In the genomic region with DNA sequence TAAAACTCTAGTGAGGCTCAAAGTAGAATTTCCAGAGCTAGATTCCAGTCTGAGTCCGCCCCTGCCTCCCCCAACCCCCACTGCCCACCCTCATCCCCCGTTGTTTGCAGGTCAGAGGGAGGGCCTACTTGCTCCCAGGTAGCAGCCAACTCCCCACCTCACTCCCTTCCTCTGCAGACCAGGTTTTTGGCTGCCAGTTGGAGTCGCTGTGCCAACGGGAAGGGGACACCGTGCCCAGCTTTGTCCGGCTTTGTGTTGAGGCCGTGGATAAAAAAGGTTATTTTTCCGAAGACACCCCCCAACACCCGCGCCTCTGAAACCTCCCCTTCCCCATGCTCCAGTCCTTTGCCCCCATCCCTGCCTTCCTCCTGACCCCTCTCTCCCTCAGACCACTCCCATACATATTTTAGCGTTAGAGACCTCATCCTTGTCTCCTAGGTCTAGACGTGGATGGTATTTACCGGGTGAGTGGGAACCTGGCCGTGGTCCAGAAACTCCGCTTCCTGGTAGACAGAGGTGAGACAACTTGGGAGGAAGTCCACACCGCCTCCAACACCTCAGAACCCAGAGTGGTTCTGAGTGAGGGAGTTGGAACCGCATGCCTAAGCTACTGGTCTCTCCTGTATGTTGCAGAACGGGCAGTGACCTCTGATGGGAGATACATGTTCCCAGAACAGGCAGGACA, we compare ENCODE assay signal across 26 mouse cellular contexts. TPM values are rescaled to one million over a fixed set of nuclear protein-coding genes. Genes with fewer than 3 reads are reported as not detected.
DNase-seq lines count a peak whose midpoint lies in the region; ATAC-seq and TF ChIP-seq lines count a peak whose summit lies in the region.
"Had no signal": no experiment of that assay in that cellular context is flagged by ENCODE, and none has a peak within 500 bp of the region (broad histone marks: within the 10 kb centered on the region; RNA-seq: fewer than 3 reads in every experiment).

No protein-coding gene starts in this region.

- H3K27me3 ChIP-seq in heart, embryonic 15.5 days, result peaks cover 95% of the 10 kb centered on the region
- peaks cover 84% of the 10 kb centered on the region for H3K27me3 ChIP-seq in heart, embryonic 11.5 days (ENCODE audit: control insufficient read depth, insufficient read depth, low read length)
- H3K27me3 ChIP-seq in lung, embryonic 15.5 days, result peaks cover 82% of the 10 kb centered on the region
- H3K27me3 ChIP-seq in G1E (ENCODE audit: insufficient read depth, low read length), result no peaks in the 10 kb centered on the region
- H3K27me3 ChIP-seq in limb, embryonic 13.5 days, result peaks cover 59% of the 10 kb centered on the region
- H3K27me3 ChIP-seq: CH12.LX had no signal

- no peaks in the 10 kb centered on the region for H3K9me3 ChIP-seq in heart, embryonic 15.5 days (replicated peaks)
- no peaks in the 10 kb centered on the region for H3K9me3 ChIP-seq in heart, embryonic 11.5 days (replicated peaks; ENCODE audit: control insufficient read depth, low read length)
- no peaks in the 10 kb centered on the region for H3K9me3 ChIP-seq in lung, embryonic 15.5 days
- no peaks in the 10 kb centered on the region for H3K9me3 ChIP-seq in G1E (replicated peaks)
- H3K9me3 ChIP-seq in limb, embryonic 13.5 days, result no peaks in the 10 kb centered on the region
- H3K9me3 ChIP-seq: embryonic facial prominence, embryonic 15.5 days; hindbrain, embryonic 13.5 days; intestine, embryonic 15.5 days; liver, embryonic 15.5 days had no signal

- peak overlapping the region; percentile 50; the same call in 1 of the 2 replicates for H3K4me3 ChIP-seq in heart, embryonic 15.5 days
- no peak overlapping the region for H3K4me3 ChIP-seq in heart, embryonic 11.5 days (ENCODE audit: low read depth, low read length)
- 0 out of 2 replicates have a peak overlapping the region, but pooled peaks have one; percentile 0 for H3K4me3 ChIP-seq in lung, embryonic 15.5 days
- peak overlapping the region; percentile 85 for H3K4me3 ChIP-seq in G1E (ENCODE audit: low read depth, low read length)
- H3K4me3 ChIP-seq in limb, embryonic 13.5 days, result peak overlapping the region; percentile 56; the same call in 1 of the 2 replicates

- no peaks in the 10 kb centered on the region for H3K36me3 ChIP-seq in heart, embryonic 15.5 days
- H3K36me3 ChIP-seq in heart, embryonic 11.5 days (ENCODE audit: control insufficient read depth, insufficient read depth, low read length), result no peaks in the 10 kb centered on the region
- H3K36me3 ChIP-seq in lung, embryonic 15.5 days, result peaks cover 19% of the 10 kb centered on the region
- H3K36me3 ChIP-seq in G1E (replicated peaks), result peaks cover 72% of the 10 kb centered on the region
- peaks cover 27% of the 10 kb centered on the region for H3K36me3 ChIP-seq in limb, embryonic 13.5 days
- H3K36me3 ChIP-seq: hindbrain, embryonic 13.5 days; intestine, embryonic 15.5 days had no signal

- 50% methylated on average over 18 of the region's 18 CpGs for WGBS in heart, embryonic 15.5 days
- WGBS in heart, embryonic 11.5 days (ENCODE audit: insufficient replicate concordance), result 42% methylated on average over 18 of the region's 18 CpGs
- WGBS in lung, embryonic 15.5 days, result 40% methylated on average over 18 of the region's 18 CpGs
- 47% methylated on average over 18 of the region's 18 CpGs for WGBS in limb, embryonic 13.5 days

- DNase-seq in lung, postnatal 25 days (ENCODE audit: low spot score), result no peak
- no peak for DNase-seq in G1E (ENCODE audit: low spot score)
- DNase-seq in spleen, adult 18-20 months, result no peak
- DNase-seq: forebrain, postnatal 0 days; gastrocnemius, postnatal 36 days; right cerebral cortex, postnatal 4 days; thymus, adult 2 months had no signal

- no peak for ATAC-seq in heart, embryonic 15.5 days (replicated peaks; ENCODE audit: insufficient number of reproducible peaks, insufficient read depth, low FRiP score, low read depth)
- ATAC-seq in heart, embryonic 11.5 days (replicated peaks; ENCODE audit: insufficient number of reproducible peaks, low FRiP score, low TSS enrichment), result no peak
- ATAC-seq in lung, embryonic 15.5 days (ENCODE audit: borderline replicate concordance, extremely low read depth, low FRiP score, low TSS enrichment), result no peak
- ATAC-seq in G1E (ENCODE audit: extremely low read depth, insufficient number of reproducible peaks, low FRiP score, poor library complexity, severe bottlenecking), result no peak
- ATAC-seq in limb, embryonic 13.5 days (ENCODE audit: low FRiP score, low read depth), result no peak
- ATAC-seq: forebrain, postnatal 0 days; intestine, embryonic 15.5 days had no signal

- no peak overlapping the region for H3K9ac ChIP-seq in heart, embryonic 15.5 days
- H3K9ac ChIP-seq in heart, embryonic 11.5 days (ENCODE audit: low read depth, low read length), result no peak overlapping the region
- H3K9ac ChIP-seq in lung, embryonic 15.5 days, result no peak overlapping the region
- no peak overlapping the region for H3K9ac ChIP-seq in limb, embryonic 13.5 days
- H3K9ac ChIP-seq: forebrain, postnatal 0 days had no signal

- peaks cover 21% of the 10 kb centered on the region for H3K4me1 ChIP-seq in heart, embryonic 15.5 days (replicated peaks)
- peaks cover 11% of the 10 kb centered on the region for H3K4me1 ChIP-seq in heart, embryonic 11.5 days (ENCODE audit: control insufficient read depth, insufficient read depth, low read length)
- peaks cover 19% of the 10 kb centered on the region for H3K4me1 ChIP-seq in lung, embryonic 15.5 days
- peaks cover 96% of the 10 kb centered on the region for H3K4me1 ChIP-seq in G1E (ENCODE audit: insufficient read depth, low read depth, low read length)
- peaks cover 16% of the 10 kb centered on the region for H3K4me1 ChIP-seq in limb, embryonic 13.5 days

- TF ChIP-seq CTCF in G1E (IDR thresholded peaks at IDR 0.05; ENCODE audit: low read depth, low read length), result no peak

- no peak overlapping the region for H3K4me2 ChIP-seq in heart, embryonic 15.5 days
- no peak overlapping the region; the same call in 1 of the 2 replicates for H3K4me2 ChIP-seq in heart, embryonic 11.5 days
- H3K4me2 ChIP-seq in lung, embryonic 15.5 days, result no peak overlapping the region
- H3K4me2 ChIP-seq in limb, embryonic 13.5 days (replicated peaks), result peak overlapping the region; percentile 96; the same call in 1 of the 2 replicates

- H3K27ac ChIP-seq in heart, embryonic 15.5 days, result no peak overlapping the region
- no peak overlapping the region for H3K27ac ChIP-seq in heart, embryonic 11.5 days (ENCODE audit: low read depth, low read length)
- H3K27ac ChIP-seq in lung, embryonic 15.5 days, result no peak overlapping the region
- no peak overlapping the region for H3K27ac ChIP-seq in limb, embryonic 13.5 days
- H3K27ac ChIP-seq: embryonic facial prominence, embryonic 15.5 days; hindbrain, embryonic 13.5 days; intestine, embryonic 15.5 days; layer of hippocampus, adult 2 months; liver, embryonic 15.5 days had no signal

RNA-seq across cellular contexts. Expression of gene Arhgap9, which starts 5.8 kb away (rescaled TPM):
- polyA plus RNA-seq in heart, embryonic 15.5 days (2015; fragmentation: Nextera tagmentation; extraction: Ambion mirVana), result 2.0 and 11.0 TPM in 2 replicates
- 1.7 TPM in 2 replicates for polyA plus RNA-seq in heart, embryonic 11.5 days (2014; fragmentation: Nextera tagmentation; extraction: Ambion mirVana)
- polyA plus RNA-seq in lung, embryonic 15.5 days (2015; fragmentation: Nextera tagmentation; extraction: Ambion mirVana), result 3.5 and 6.9 TPM in 2 replicates
- total RNA-seq in G1E (2014; fragmentation: Nextera tagmentation) (43.3 and 43.7 TPM in 2 replicates), G1E (2017) (89.2 and 100 TPM in 2 replicates)
- 54.8 and 59.5 TPM in 2 replicates for polyA plus RNA-seq in G1E (2012)
- polyA plus RNA-seq in limb, embryonic 13.5 days (2015; fragmentation: Nextera tagmentation; extraction: Ambion mirVana), result 5.2 and 5.4 TPM in 2 replicates

RNA-seq across cellular contexts. Expression of gene Gli1, which starts 14.2 kb away (rescaled TPM):
- 0.58 and 1.5 TPM in 2 replicates for polyA plus RNA-seq in heart, embryonic 15.5 days (2015; fragmentation: Nextera tagmentation; extraction: Ambion mirVana)
- 0.65 and 1.2 TPM in 2 replicates for polyA plus RNA-seq in heart, embryonic 11.5 days (2014; fragmentation: Nextera tagmentation; extraction: Ambion mirVana)
- polyA plus RNA-seq in lung, embryonic 15.5 days (2015; fragmentation: Nextera tagmentation; extraction: Ambion mirVana), result 10.4 and 11.5 TPM in 2 replicates
- total RNA-seq in G1E (2014; fragmentation: Nextera tagmentation) (0.23 and 0.24 TPM in 2 replicates), G1E (2017) (0.11 TPM in 1 of 2 replicates, not detected in the other)
- 0.15 and 0.18 TPM in 2 replicates for polyA plus RNA-seq in G1E (2012)
- polyA plus RNA-seq in limb, embryonic 13.5 days (2015; fragmentation: Nextera tagmentation; extraction: Ambion mirVana), result 14.8 and 16.5 TPM in 2 replicates
- total RNA-seq: megakaryocyte-erythroid progenitor cell, adult 5-6 weeks; neutrophil, adult 5-6 weeks had no signal

RNA-seq across cellular contexts. Expression of gene Mars, which starts 16.0 kb away (rescaled TPM):
- 75.4 and 78.4 TPM in 2 replicates for polyA plus RNA-seq in heart, embryonic 15.5 days (2015; fragmentation: Nextera tagmentation; extraction: Ambion mirVana)
- 104 and 105 TPM in 2 replicates for polyA plus RNA-seq in heart, embryonic 11.5 days (2014; fragmentation: Nextera tagmentation; extraction: Ambion mirVana)
- polyA plus RNA-seq in lung, embryonic 15.5 days (2015; fragmentation: Nextera tagmentation; extraction: Ambion mirVana), result 104 and 108 TPM in 2 replicates
- total RNA-seq in G1E (2014; fragmentation: Nextera tagmentation) (97.3 and 102 TPM in 2 replicates), G1E (2017) (109 and 144 TPM in 2 replicates)
- polyA plus RNA-seq in G1E (2012), result 104 and 108 TPM in 2 replicates
- polyA plus RNA-seq in limb, embryonic 13.5 days (2015; fragmentation: Nextera tagmentation; extraction: Ambion mirVana), result 118 and 122 TPM in 2 replicates

RNA-seq across cellular contexts. Expression of gene Inhbe, which starts 26.6 kb away (rescaled TPM):
- 0.03 TPM in 1 of 2 replicates, not detected in the other for polyA plus RNA-seq in heart, embryonic 15.5 days (2015; fragmentation: Nextera tagmentation; extraction: Ambion mirVana)
- 0.06 TPM in 1 of 2 replicates, not detected in the other for polyA plus RNA-seq in heart, embryonic 11.5 days (2014; fragmentation: Nextera tagmentation; extraction: Ambion mirVana)
- polyA plus RNA-seq in lung, embryonic 15.5 days (2015; fragmentation: Nextera tagmentation; extraction: Ambion mirVana), result not detected in 2 replicates
- not detected in 2 replicates for total RNA-seq in G1E (2014; fragmentation: Nextera tagmentation)
- 0.06 and 0.11 TPM in 2 replicates for total RNA-seq in G1E (2017)
- 0.01 TPM in 2 replicates for polyA plus RNA-seq in G1E (2012)
- polyA plus RNA-seq in limb, embryonic 13.5 days (2015; fragmentation: Nextera tagmentation; extraction: Ambion mirVana), result 0.04 and 0.05 TPM in 2 replicates
- total RNA-seq: adrenal gland, adult 18-20 months; forebrain, postnatal 0 days; gastrocnemius, postnatal 36 days; heart, adult 8-10 months; heart, postnatal 14 days; layer of hippocampus, adult 2 months; megakaryocyte-erythroid progenitor cell, adult 5-6 weeks; midbrain, postnatal 0 days had no signal
- polyA plus RNA-seq: cerebellum, adult 2 months; forebrain, embryonic 10.5 days; forebrain, postnatal 0 days; hindbrain, embryonic 13.5 days; intestine, embryonic 15.5 days; kidney, embryonic 16.5 days; midbrain, postnatal 0 days; thymus, adult 2 months had no signal

RNA-seq across cellular contexts. Expression of gene Mbd6, which starts 38.8 kb away (rescaled TPM):
- 10.6 and 15.7 TPM in 2 replicates for polyA plus RNA-seq in heart, embryonic 15.5 days (2015; fragmentation: Nextera tagmentation; extraction: Ambion mirVana)
- 13.6 and 15.1 TPM in 2 replicates for polyA plus RNA-seq in heart, embryonic 11.5 days (2014; fragmentation: Nextera tagmentation; extraction: Ambion mirVana)
- polyA plus RNA-seq in lung, embryonic 15.5 days (2015; fragmentation: Nextera tagmentation; extraction: Ambion mirVana), result 13.3 and 18.8 TPM in 2 replicates
- total RNA-seq in G1E (2014; fragmentation: Nextera tagmentation), result 107 and 121 TPM in 2 replicates
- 4.1 and 6.6 TPM in 2 replicates for total RNA-seq in G1E (2017)
- 239 and 302 TPM in 2 replicates for polyA plus RNA-seq in G1E (2012)
- polyA plus RNA-seq in limb, embryonic 13.5 days (2015; fragmentation: Nextera tagmentation; extraction: Ambion mirVana), result 15.0 and 16.7 TPM in 2 replicates
